Mouse (Mus musculus) intestine, postnatal 0 days (tissue): ENCODE measurements around the gene Per1. TPM values are rescaled to one million over a fixed set of nuclear protein-coding genes. Genes with fewer than 3 reads are reported as not detected.
A peak's percentile ranks its signal among the peaks of the same experiment; 100 is the strongest.

Experiments
- ATAC-seq: fragments of 200-750 bp; cut with Nextera tagmentation; 2 replicates; pipeline ENCODE4 v1.8.0; 2017; ENCODE audit warnings: mild to moderate bottlenecking, moderate TSS enrichment, moderate library complexity
- H3K27ac ChIP-seq: fragments of 300-500 bp; sonication (generic); 2 replicates; pipeline ENCODE4 v1.5.1; 2014; ENCODE audit warnings: mild to moderate bottlenecking, low read depth, low read length, moderate library complexity
- H3K27me3 ChIP-seq: fragments of 300-500 bp; sonication (generic); replicated peaks from 2 replicates; pipeline ENCODE4 v1.6.1; 2014; ENCODE audit warnings: low read length, mixed read lengths; ENCODE audit not compliant: control insufficient read depth, insufficient read depth
- H3K36me3 ChIP-seq: fragments of 300-500 bp; sonication (generic); 2 replicates; pipeline ENCODE4 v1.6.1; 2014; ENCODE audit warnings: mild to moderate bottlenecking, moderate library complexity; ENCODE audit not compliant: control insufficient read depth, insufficient read depth
- H3K4me1 ChIP-seq: fragments of 300-500 bp; sonication (generic); replicated peaks from 2 replicates; pipeline ENCODE4 v1.6.1; 2014; ENCODE audit warnings: antibody characterized with exemption, low read length, mixed read lengths; ENCODE audit not compliant: control insufficient read depth, insufficient read depth
- H3K4me2 ChIP-seq: fragments of 300-500 bp; sonication (generic); replicated peaks from 2 replicates; pipeline ENCODE4 v1.6.1; 2014; ENCODE audit warnings: low read depth, mild to moderate bottlenecking, moderate library complexity
- H3K4me3 ChIP-seq: fragments of 300-500 bp; sonication (generic); 2 replicates; pipeline ENCODE4 v1.5.1; 2014; ENCODE audit warnings: low read depth, low read length
- H3K9ac ChIP-seq: fragments of 300-500 bp; sonication (generic); 2 replicates; pipeline ENCODE4 v1.6.1; 2014; ENCODE audit warnings: mild to moderate bottlenecking, low read depth, low read length
- H3K9me3 ChIP-seq: fragments of 300-500 bp; sonication (generic); 2 replicates; pipeline ENCODE4 v1.6.1; 2016; ENCODE audit warnings: mixed run types; ENCODE audit not compliant: control insufficient read depth
- CTCF ChIP-seq: sonication (generic); IDR thresholded peaks from 2 replicates; pipeline ENCODE4 v1.5.1; 2016; ENCODE audit warnings: low read depth, mild to moderate bottlenecking, control low read depth, antibody characterized with exemption, moderate library complexity
- WGBS: fragments of 180-500 bp; shearing (Covaris S2); extraction: QIAGEN DNeasy Blood & Tissue Kit; methylation state at CpG from one replicate; pipeline ENCODE4 v1.1.7; 2014; 5-methylcytosine and 5-hydroxymethylcytosine counted together
- polyA plus RNA-seq: library from polyadenylated mRNA; unstranded; fragments of >200 nt; fragmentation: Nextera tagmentation; extraction: Ambion mirVana; gene quantifications from 2 replicates; pipeline ENCODE4 v1.2.1, GENCODE M21; 2015

Gene Per1
- polyA plus RNA-seq, 1 experiment from 2014 or later = 11.3 TPM

DNA sequence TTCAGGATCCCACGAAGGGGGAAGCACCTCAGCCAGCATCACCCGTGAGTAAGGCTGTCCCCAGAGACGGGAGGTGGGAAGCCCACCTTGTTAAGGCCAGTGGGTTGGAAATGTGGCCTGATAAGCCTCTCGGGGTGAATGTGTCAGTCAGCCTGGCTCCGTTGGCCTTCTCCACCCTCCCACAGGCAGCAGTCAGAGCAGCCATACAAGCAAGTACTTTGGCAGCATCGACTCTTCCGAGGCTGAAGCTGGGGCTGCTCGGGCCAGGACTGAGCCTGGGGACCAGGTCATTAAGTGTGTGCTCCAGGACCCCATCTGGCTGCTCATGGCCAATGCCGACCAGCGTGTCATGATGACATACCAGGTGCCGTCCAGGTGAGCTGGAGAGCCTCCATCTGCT lies 12.7 kb downstream of the Per1 start:
- Histone ChIP-seq H3K4me2 (no peak overlapping the region), H3K9me3 (no peaks in the 10 kb centered on the region), H3K27me3 (no peaks in the 10 kb centered on the region), H3K4me3 (no peak overlapping the region), H3K9ac (no peak overlapping the region), H3K36me3 (peaks cover 69% of the 10 kb centered on the region), H3K27ac (no peak overlapping the region), H3K4me1 (no peaks in the 10 kb centered on the region)
- 88% methylated on average over 11 of the region's 11 CpGs for WGBS
- TF ChIP-seq CTCF = no peak
- no peak for ATAC-seq

DNA sequence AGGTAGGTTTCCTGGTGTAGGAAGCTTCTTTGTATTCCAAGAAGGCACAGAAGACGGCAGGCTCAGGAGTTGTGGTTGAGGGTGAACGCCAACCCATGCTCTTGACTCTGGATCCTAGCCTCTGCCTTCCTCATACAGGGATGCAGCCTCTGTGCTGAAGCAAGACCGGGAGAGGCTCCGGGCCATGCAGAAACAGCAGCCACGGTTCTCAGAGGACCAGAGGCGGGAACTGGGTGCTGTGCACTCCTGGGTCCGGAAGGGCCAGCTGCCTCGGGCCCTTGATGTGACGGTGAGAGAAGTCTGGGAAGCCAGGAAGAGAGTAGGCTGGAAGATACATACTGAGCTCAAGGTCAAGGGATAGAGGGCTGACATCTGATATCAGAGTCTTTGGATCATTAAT lies 13.2 kb downstream of the Per1 start:
- Histone ChIP-seq H3K36me3 (peaks cover 63% of the 10 kb centered on the region), H3K4me3 (no peak overlapping the region), H3K4me2 (no peak overlapping the region), H3K9me3 (no peaks in the 10 kb centered on the region), H3K27ac (no peak overlapping the region), H3K9ac (no peak overlapping the region), H3K4me1 (no peaks in the 10 kb centered on the region), H3K27me3 (no peaks in the 10 kb centered on the region)
- no peak for ATAC-seq
- TF ChIP-seq CTCF = no peak
- 91% methylated on average over 9 of the region's 9 CpGs for WGBS

DNA sequence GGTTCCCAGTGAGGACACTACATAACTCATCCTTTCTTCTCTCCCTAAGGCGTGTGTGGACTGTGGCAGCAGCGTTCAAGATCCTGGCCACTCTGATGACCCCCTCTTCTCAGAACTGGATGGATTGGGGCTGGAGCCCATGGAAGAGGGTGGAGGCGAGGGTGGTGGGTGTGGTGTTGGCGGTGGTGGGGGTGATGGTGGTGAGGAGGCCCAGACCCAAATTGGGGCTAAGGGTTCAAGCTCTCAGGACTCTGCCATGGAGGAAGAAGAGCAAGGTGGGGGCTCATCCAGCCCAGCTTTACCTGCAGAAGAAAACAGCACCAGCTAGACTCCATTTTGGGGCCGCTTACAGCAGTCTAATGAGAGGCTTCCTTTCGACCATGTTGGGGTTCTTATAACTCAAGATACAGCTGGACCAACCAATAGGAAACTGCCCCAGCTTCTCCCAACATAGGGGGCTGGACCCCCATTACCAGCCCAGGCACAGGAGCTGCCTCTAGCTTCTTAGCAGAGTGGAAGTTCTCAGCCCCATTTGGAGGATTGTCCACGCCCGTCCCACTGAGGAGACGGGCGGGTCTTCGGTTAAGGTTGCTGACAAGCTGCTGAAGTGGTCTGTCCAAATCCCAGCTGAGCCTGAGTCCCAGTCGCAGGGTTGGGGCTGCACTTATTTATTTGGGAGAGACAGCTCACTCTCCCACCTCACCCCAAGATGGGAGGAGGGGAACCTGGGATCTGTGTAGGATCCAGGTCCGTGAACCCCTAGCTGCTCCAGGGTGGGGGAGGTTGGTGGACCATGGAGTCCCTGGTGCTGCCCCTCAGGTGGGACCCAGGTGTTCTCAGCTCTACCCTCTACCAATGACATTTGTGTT lies 14.2 kb downstream of the Per1 start:
- ATAC-seq = no peak
- H3K9ac ChIP-seq = no peak overlapping the region

DNA sequence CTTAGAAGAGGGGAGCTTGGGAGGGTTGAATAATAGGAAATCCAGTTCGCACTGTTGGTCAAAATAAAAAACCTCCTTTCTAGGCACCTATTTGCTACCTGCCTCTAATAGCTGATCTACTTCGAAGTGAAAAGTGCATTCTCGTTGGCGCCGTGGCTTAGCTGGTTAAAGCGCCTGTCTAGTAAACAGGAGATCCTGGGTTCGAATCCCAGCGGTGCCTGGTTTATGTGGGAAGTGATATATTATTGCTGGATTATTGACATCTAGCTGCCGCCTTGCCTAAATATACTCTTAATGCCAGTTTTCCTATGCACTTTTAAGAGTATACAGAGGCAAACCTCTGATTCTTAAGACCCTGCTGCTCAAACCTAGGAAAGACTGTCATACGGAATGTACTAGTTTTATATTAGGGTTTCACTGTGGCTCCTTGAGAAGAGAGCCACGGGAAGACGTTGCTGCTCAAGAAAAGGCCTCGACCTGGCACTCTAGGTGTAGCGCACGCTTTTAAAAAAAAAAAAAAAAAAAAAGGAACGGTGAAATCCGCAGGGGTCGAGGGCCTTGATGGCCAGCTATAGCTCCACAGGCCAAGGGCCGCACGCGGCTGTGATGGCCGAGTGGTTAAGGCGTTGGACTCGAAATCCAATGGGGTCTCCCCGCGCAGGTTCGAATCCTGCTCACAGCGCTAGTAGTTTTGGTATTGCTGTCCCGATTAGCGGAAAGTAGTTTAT lies 15.5 kb downstream of the Per1 start:
- Histone ChIP-seq H3K9me3 (no peaks in the 10 kb centered on the region), H3K36me3 (peaks cover 41% of the 10 kb centered on the region), H3K27ac (no peak overlapping the region; the same call in 1 of the 2 replicates), H3K9ac (peak overlapping the region; percentile 44), H3K4me2 (peak overlapping the region; percentile 65), H3K4me1 (no peaks in the 10 kb centered on the region), H3K27me3 (no peaks in the 10 kb centered on the region), H3K4me3 (peak overlapping the region; percentile 42)
- peak; percentile 52 for ATAC-seq
- no peak for TF ChIP-seq CTCF
- 2% methylated on average over 30 of the region's 30 CpGs for WGBS

More for the DNA sequence above, 14.2 kb downstream of the Per1 start:
- H3K4me1 ChIP-seq = no peaks in the 10 kb centered on the region
- H3K9me3 ChIP-seq = no peaks in the 10 kb centered on the region
- H3K4me3 ChIP-seq = no peak overlapping the region
- no peaks in the 10 kb centered on the region for H3K27me3 ChIP-seq
- H3K4me2 ChIP-seq = peak overlapping the region; percentile 65; the same call in 1 of the 2 replicates
- peaks cover 53% of the 10 kb centered on the region for H3K36me3 ChIP-seq
- no peak for TF ChIP-seq CTCF
- no peak overlapping the region for H3K27ac ChIP-seq
- 80% methylated on average over 13 of the region's 13 CpGs for WGBS

DNA sequence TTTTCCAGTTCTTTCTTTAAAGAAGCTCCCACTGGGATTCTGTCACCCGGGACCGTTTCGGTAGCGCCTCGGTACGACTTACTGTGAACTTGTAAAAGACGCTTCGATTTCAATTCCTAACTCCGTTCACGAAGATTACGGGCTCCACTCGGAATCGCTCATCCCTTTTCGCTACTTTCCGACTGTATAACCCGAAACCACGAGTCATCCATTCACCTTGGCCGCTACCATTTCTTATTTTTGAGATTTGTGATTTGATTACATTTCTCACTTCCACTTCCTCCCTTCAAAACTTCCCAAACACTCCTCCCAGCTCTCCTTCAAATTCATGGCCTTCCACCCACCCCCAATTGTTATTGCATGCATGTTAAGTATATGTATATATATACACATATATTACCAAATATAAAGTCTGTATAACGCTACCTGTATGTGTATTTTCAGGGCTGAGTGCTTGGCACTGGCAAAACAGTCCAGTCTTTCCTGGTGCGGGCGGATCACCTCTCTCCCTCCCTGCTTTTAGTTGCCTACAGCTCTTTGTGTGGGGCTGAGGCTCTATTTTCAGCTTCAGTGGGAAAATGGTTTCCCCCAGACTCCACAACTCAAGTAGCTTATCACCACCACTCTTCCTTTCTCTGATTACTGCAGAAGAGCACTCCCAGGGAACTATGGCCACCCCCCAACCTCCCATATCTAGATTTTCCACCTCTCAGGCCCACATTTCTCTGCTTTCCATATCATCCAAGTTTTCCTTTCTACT lies 16.2 kb downstream of the Per1 start:
- H3K4me3 ChIP-seq = peak overlapping the region; percentile 42
- H3K27ac ChIP-seq = no peak overlapping the region; the same call in 1 of the 2 replicates
- TF ChIP-seq CTCF = no peak
- WGBS = 8% methylated on average over 21 of the region's 21 CpGs
- peaks cover 33% of the 10 kb centered on the region for H3K36me3 ChIP-seq
- no peaks in the 10 kb centered on the region for H3K27me3 ChIP-seq
- H3K4me1 ChIP-seq = no peaks in the 10 kb centered on the region
- ATAC-seq = no peak
- H3K9ac ChIP-seq = peak overlapping the region; percentile 44; the same call in 1 of the 2 replicates
- peak overlapping the region; percentile 65 for H3K4me2 ChIP-seq
- no peaks in the 10 kb centered on the region for H3K9me3 ChIP-seq

DNA sequence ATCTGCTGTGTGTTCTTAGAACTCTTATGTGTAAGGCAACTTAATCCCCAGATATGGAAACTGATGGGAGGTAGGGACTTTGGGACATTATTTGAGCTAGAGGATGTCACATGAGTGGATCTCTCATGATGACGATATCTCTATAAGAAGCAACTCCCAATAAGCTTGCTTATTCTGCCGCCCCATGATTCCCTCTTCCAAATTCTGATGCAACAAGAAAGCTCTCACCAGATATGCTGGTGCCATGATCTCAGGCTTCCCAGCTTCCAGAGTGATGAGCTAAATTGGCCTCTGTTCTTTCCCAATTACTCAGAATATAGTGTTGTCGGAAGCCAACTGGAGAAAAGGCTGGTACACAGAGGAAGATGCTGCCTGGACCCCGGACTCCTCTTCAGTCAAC lies 16.8 kb downstream of the Per1 start:
- no peaks in the 10 kb centered on the region for H3K4me1 ChIP-seq
- no peak for ATAC-seq
- no peak for TF ChIP-seq CTCF

More for the DNA sequence above, 16.8 kb downstream of the Per1 start:
- H3K27me3 ChIP-seq = no peaks in the 10 kb centered on the region
- no peak overlapping the region for H3K9ac ChIP-seq
- no peak overlapping the region; the same call in 1 of the 2 replicates for H3K4me2 ChIP-seq
- H3K36me3 ChIP-seq = peaks cover 27% of the 10 kb centered on the region
- H3K27ac ChIP-seq = no peak overlapping the region
- no peaks in the 10 kb centered on the region for H3K9me3 ChIP-seq
- WGBS = 72% methylated on average over 4 of the region's 4 CpGs
- no peak overlapping the region for H3K4me3 ChIP-seq
